Mouse (Mus musculus) spleen, adult 18-20 months (tissue): ENCODE results near the gene Shkbp1.

ENCODE experiments used
- DNase-seq, 2 experiments: peaks; one replicate each; pipeline ENCODE4 v3.0.0; 2022; ENCODE audit warnings: mixed read lengths in 2 of 2

Gene Shkbp1

DNA sequence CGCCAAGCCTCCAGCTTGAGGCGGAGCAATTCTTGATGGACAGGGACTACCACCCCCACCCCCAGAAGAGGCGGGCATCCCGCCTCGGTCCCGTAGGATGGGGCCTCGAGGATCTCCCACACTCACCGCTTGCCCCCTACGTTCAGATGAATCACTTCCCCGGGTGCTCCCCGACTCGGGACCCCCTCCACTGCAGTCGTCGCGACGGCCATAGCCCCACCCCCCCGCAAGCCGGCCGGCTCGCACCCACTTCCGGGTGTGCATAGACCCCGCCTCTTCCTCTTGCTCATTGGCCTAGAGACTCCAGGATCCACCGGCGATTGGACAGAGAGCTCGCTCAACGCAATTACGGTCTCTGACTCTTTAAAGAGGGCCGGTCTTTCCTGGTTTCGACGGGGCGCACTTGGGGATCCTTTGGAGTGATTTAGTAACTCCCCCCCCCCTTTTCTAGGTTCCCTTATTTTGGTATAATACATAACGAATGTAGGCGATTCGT lies at the start of gene Shkbp1:
TSS of gene Shkbp1 (minus strand) at position 275 of the 496 bp plus-strand sequence.
- DNase-seq, result peak; percentile 76 to 78

- no peak for DNase-seq
Measured at GRCm38 (mm10) chr7:27404203-27404942, 48.6 kb upstream of the Shkbp1 start.

DNA sequence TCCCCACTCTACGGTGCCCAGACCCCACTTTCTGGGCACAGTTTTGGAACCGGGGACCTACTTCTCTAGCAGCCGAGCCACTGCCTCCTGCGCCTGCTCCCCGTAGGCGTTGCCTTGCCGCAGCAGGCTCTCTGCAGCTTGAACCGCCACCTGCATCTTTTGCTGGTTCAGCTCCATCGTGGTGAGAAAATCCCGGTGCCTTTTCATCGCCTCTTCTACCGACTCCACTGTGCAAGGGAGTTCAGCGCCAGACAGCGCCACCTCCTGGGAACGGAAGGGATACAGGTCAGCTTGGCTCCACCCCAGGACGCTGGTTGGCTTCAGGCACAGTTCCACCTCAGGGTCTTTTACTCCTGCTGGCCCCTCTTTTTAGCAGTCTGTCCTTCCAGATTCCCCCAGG lies 46.9 kb upstream of the Shkbp1 start:
- DNase-seq, result peak; percentile 10 to 56

DNA sequence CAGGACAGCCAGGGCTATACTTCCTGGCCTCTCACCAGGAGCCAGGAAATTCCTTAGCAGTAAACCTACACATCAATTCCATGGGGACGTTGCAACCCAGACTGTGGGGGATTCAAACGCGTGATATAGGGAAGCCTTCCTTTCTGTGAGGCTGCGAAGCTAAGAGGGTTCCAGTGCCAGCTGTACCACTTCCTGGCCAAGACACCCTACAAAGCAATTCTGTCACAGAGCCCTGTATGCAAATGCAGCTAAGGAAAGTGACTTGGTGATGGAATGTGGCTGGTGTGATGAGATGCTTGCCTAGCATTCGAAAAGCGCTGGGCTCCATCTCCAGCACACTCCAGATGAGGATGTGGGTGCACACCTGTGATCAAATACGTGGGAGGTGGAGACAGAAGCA lies 44.7 kb upstream of the Shkbp1 start:
- DNase-seq, result no peak

- DNase-seq, result peak in 1 of 2 experiments; percentile 25
Measured at GRCm38 (mm10) chr7:27397048-27397949, 41.5 kb upstream of the Shkbp1 start.

DNA sequence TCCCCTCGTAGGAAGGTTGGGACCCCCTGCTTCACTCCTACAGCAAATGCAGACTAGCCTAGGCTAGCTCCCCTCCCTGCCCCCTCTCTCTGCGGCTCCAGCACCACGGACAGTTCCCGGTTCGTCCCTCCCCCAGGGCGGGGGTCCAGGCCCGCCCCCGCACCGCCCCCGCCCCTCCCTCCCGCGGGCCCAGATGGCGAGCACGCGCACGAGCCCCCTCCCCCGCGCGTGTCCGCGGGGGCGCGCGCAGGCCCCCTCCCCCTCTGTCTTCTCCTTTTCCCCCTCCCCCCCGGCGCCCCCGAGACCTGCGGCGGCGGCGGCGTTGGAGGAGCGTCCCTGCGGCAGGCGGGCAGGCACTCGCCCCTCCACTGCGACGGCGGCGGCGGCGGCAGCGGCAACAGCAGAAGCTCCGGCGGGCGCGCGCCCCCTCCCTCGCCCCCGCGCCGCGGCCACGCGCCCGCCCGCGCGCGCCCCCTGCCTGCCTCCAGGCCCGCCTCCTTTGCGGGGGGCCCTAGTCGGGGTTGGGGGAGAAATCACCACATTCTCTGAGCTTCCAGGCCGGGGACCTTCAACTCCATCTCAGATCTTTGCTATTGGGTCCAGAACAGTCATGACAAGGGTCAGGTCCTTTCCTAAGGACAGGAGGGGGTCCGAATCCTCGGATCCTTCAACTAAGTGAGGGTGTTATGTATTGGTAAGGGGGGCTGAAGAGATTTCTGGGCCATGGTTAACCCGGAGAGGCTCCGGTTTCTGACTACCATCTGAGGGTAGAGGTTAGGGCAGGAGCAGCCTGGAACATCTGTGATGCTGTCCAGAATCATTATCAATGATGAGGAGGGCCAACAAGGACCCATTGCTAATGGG lies 40.6 kb upstream of the Shkbp1 start:
- no peak for DNase-seq

DNA sequence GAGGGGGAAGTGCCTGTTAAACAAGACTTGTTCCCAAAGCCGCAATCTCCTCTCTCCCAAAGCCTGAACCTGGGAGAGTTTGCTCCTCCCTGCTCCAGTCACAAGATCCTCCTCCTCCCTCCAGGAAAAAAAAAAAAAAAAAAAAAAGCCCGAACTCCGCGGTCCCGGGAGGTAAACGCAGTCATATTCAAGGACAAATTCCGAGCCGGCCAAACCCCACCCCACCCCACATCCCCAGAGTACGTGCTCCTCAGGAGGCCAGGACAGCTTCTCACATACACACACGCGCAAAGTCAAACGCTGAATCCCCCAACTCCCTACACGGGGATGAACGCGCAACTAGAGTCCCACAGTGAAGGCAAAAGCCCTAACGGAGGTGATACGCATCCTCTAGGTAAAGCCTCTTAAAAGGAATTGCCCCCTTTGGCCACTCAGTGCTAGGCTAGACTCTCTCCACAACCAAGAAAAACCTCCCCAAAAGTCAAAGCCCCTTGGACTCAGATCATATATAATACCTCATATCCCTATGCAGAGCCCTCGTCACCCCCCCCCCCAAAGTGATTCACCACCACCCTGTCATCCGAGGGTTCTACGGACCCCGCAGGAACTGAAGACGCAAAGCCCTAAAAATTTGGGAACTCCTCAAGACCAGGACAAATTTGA lies 39.8 kb upstream of the Shkbp1 start:
- no peak for DNase-seq

- no peak for DNase-seq
Measured at GRCm38 (mm10) chr7:27391416-27391815, 35.6 kb upstream of the Shkbp1 start.

DNA sequence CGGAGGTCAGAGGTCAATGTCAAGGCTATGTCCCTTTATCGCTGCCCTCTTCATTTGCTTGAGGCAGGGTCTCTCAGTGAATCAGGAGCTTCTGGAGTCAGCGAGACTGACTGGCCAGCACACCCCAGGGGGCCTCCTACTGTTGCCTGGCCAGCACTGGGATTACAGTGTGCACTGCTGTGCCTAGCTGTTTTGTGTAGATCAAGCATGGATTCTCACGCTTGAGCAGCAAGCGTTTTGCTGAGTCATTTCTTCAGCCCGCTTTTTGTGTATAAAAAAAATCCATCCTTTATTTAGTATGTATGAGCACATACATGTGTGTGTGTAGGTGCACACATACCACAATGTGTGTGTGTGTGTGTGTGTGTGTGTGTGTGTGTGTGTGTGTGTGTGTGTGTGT lies 33.4 kb upstream of the Shkbp1 start:
- DNase-seq, result no peak

GRCm38 (mm10) chr7:27384731-27385130 lies 28.9 kb upstream of the Shkbp1 start:
- DNase-seq, result peak; percentile 37 to 75

DNA sequence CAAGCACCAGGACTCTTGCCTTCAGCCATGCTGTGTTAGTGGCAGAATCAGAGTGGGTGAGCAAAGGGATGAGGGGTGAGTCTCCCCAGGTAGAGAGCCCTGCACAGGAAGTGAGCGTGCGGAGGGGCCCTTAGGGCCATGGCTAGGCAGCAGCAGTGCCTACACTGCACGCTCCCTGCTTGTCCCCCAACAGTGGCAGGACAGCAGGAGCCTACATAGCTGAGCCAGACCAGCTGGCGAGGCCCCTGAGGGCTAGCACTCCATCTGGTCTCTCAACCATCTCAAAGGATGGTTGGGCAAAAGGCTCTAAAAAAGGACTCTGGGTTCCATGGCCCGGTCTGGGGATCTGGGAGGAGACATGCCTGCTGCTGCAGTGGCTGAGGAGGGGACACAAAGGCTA lies 28.3 kb upstream of the Shkbp1 start:
- no peak for DNase-seq

- DNase-seq, result no peak
Measured at GRCm38 (mm10) chr7:27383233-27383632, 27.4 kb upstream of the Shkbp1 start.

DNA sequence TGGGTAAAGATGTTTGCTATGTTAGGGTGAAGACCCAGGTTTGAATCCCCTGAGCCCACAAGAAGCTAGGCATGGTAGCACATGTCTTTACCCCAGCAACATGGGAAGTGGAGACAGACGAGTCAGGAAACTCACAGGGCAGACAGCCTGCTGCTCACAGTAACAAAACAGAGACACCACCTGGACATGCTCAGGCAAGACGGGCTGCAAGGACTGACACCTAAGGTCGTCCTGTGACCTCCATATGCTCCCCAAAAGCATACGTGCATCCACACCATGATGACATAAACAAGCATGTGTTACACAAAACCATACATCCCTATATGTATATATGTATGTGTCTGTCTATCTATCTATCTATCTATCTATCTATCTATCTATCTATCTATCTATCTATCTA lies 25.7 kb upstream of the Shkbp1 start:
- DNase-seq, result no peak

- no peak for DNase-seq
Measured at GRCm38 (mm10) chr7:27381009-27381408, 25.2 kb upstream of the Shkbp1 start.

GRCm38 (mm10) chr7:27379836-27380235 lies 24.0 kb upstream of the Shkbp1 start:
- no peak for DNase-seq

GRCm38 (mm10) chr7:27378431-27378830 lies 22.6 kb upstream of the Shkbp1 start:
- no peak for DNase-seq

DNA sequence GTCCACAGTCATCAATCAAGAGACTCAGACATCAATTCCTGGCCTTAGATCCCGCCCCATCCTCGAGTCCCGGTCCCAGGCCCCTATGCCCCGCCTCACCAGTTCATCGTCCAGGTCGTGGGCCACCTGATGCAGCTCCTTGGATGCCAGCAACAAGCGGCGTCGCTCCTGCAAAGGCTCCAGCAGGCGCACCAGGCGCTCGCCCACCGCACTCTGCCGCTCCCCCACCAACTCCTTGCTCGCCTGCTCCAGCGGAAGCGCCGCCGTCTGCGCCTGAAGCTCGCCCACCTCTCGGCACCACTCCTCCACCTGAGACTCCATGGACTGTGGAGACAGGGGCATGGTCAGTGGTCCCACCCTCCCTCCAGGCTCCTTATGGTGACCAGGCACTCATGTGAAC lies 19.5 kb upstream of the Shkbp1 start:
- DNase-seq, result no peak

DNA sequence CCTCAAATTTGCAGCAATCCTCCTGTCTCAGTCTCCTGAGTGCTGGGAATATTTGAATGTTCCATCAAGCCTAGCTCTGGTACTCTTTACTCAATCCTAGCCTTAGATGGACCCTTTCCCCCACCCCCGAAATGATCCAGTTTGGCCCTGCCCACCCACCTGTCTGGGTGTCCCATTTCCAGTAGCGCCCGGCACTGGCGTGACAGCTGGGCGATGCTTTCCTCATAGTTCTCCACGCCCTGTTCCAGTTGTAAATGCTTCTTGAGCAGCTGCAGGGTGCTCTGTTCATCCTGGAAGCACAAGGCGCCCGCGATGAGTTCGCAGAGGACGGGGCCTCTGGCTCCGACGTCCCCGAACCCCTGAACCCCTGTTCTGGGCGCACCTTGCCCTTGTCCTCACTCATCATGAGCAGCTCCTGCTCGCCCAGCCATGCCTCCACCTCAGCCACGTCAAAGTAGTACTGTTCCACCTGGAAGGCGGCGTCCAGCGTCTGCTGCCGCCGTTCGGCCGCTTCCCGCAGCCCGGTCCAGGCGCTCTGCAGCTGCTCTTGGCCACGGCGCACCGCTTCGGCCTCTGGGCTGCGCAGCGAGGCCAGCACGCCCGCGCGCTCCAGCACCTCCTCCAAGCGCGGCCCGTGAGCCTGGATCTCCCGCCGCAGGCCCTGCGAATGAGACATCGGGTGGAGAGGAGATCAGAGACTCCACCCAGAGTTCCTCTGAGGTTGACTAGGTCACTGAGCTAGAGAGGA lies 16.1 kb upstream of the Shkbp1 start:
- no peak for DNase-seq

GRCm38 (mm10) chr7:27369111-27369510 lies 13.3 kb upstream of the Shkbp1 start:
- no peak for DNase-seq

DNA sequence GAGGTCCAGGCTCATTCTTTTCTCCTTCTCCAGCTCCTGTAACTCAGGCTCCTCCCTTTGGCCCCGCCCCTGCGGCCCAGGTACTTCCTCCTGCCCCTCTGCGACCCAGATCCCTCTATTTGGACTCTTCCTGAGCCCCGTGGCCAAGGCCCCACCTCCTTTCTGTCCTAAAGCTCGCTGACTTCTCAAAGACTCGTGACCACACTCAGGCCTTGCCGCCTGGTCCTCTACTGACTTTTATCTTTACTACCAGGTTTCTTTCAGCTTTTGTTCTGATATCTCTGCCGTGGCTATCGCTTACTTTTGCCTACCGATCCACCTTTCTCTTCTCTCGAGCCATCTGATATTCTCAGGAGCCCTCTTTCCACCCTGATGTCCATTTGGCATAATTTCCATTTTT lies 12.2 kb upstream of the Shkbp1 start:
- DNase-seq, result no peak

DNA sequence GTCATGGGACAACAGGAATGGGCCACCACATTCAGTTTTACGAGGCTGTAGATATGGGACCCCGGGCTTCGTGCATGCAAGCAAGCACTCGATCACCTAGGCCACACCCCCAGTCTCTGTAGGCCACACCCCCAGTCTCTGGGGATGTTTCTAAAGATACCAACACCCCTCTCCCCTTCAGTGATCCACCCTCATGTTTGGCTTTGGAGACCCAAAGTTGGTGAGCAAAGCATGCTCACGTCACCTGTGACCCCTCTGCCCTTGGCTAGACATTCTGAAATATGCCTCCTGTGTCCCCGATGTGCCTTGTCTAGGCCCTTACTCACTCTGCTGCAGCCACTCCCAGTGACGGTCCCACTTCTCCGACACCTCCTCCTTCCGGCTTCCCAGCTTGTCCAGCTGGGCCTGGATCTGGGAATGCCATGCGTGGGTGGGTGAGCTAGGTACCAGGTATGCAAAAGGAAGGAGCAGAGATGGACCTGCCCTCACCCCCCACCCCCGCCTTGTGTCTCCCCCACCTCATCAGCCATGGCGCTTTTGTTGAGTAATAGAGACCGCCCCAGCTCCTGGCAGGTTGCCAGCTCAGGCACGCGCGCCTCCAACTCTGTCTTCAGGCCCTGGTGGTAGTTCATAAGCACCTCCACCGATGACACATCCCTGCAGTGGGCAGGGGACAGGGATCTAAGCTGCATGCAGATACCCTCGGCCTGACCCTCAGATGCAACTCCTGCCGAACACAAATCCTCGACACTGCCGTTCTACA lies 10.4 kb upstream of the Shkbp1 start:
- no peak for DNase-seq
